Mouse (Mus musculus) skeletal muscle tissue, adult 2 months (tissue): Measurements from ENCODE around the gene Zfp354c.

Source experiments
- DNase-seq: peaks from one replicate; pipeline ENCODE4 v3.0.0-alpha.2; 2012; ENCODE audit warnings: low read depth, low spot score

Gene Zfp354c

GRCm38 (mm10) chr11:50827010-50827953 lies at the start of gene Zfp354c:
Gene Zfp354c, minus strand, starts transcription at chr11:50827724.
- DNase-seq = peak; percentile 73

- DNase-seq = no peak
Observed at GRCm38 (mm10) chr11:50850989-50851601, 23.6 kb upstream of the Zfp354c start.

GRCm38 (mm10) chr11:50850177-50850735 lies 22.7 kb upstream of the Zfp354c start, which contains the start of gene Grm6:
Gene Grm6, plus strand, starts transcription at chr11:50850685.
- DNase-seq = no peak

GRCm38 (mm10) chr11:50849310-50849709 lies 21.8 kb upstream of the Zfp354c start:
- no peak for DNase-seq

GRCm38 (mm10) chr11:50848520-50849137 lies 21.1 kb upstream of the Zfp354c start:
- DNase-seq = no peak

GRCm38 (mm10) chr11:50847047-50847446 lies 19.5 kb upstream of the Zfp354c start:
- no peak for DNase-seq

GRCm38 (mm10) chr11:50845951-50846350 lies 18.4 kb upstream of the Zfp354c start:
- no peak for DNase-seq

- DNase-seq = peak; percentile 92
Observed at GRCm38 (mm10) chr11:50841023-50841735, 13.7 kb upstream of the Zfp354c start, which contains the start of gene Zfp879. Gene Zfp879, minus strand, starts transcription at chr11:50841552.

GRCm38 (mm10) chr11:50835727-50836126 lies 8.2 kb upstream of the Zfp354c start:
- no peak for DNase-seq

- DNase-seq = no peak
Observed at GRCm38 (mm10) chr11:50826214-50826613, 1.3 kb downstream of the Zfp354c start.

GRCm38 (mm10) chr11:50814233-50814632 lies 13.3 kb downstream of the Zfp354c start:
- DNase-seq = no peak

GRCm38 (mm10) chr11:50798836-50799235 lies 28.7 kb downstream of the Zfp354c start:
- no peak for DNase-seq

- no peak for DNase-seq
Observed at GRCm38 (mm10) chr11:50797674-50798073, 29.9 kb downstream of the Zfp354c start.

GRCm38 (mm10) chr11:50771006-50771405 lies 56.5 kb downstream of the Zfp354c start:
- no peak for DNase-seq

GRCm38 (mm10) chr11:50768995-50769749 lies 58.4 kb downstream of the Zfp354c start:
- peak; percentile 86 for DNase-seq

GRCm38 (mm10) chr11:50767039-50767438 lies 60.5 kb downstream of the Zfp354c start:
- DNase-seq = no peak

GRCm38 (mm10) chr11:50766461-50766860 lies 61.1 kb downstream of the Zfp354c start:
- DNase-seq = no peak
